Mouse (Mus musculus): ENCODE measurements around the gene Rpn2.

DNA sequence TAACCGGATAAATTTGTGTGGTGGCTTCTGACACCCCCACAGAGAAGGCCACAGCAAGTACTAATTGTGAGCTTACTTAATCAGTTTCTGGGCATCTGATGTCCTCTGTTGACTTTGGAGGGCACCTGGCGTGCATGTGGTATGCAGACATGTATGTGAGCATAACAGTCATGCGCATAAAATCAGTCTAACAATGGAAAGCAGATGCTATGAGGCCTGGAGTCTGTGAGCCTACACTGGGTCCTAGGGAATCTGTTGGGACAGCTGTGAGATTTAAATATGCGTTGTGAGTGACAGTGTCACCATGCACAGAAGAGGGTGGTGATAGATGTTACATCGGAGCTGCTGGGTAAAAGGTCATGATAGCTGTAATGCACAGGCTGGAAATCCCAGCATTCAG, 53.2 kb downstream of the Rpn2 start:
- TF ChIP-seq CTCF (IDR thresholded peaks at IDR 0.05; ENCODE audit: low read depth) (no peak), EP300 (IDR thresholded peaks at IDR 0.05; ENCODE audit: low read depth) (no peak)

Measured in liver, postnatal 0 days (tissue).